Mouse (Mus musculus) erythroblast, embryonic 14.5 days (primary cell): ENCODE measurements around the gene Mre11a.

Source experiments
- GATA1 ChIP-seq: IDR thresholded peaks from 2 replicates; pipeline ENCODE4 v1.6.1; 2012; ENCODE audit warnings: low read length, inconsistent platforms, mixed read lengths
- TAL1 ChIP-seq: IDR thresholded peaks from 3 replicates; pipeline ENCODE4 v1.6.1; 2012; ENCODE audit warnings: low read length, inconsistent platforms, mixed read lengths

DNA sequence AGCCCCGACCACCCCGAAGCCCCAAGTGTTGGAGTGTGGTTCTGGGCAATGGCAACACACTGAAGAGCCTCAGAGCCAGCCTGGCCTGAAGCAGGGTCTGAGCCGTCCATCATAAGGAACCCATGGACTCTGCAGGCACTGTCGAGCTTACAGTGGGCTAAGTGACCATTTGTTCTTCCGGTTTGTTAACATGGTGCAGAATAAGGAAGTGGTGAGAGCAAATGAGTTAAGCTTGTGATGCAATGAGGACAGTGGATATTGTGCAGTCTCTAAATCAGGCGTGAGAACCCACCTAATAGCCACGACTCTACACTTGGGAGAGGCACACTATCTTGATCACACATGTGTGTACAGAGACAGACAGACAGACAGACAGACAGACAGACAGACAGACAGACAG is 25.9 kb upstream of the Mre11a start:
- no peak for TF ChIP-seq GATA1
- no peak for TF ChIP-seq TAL1
